Mouse (Mus musculus) stomach, postnatal 0 days (tissue): ENCODE measurements around the gene Phex.

Experiments
- CTCF ChIP-seq: IDR thresholded peaks from 2 replicates; pipeline ENCODE4 v1.5.1; 2016; ENCODE audit warnings: antibody characterized with exemption, low read depth, mild to moderate bottlenecking, moderate library complexity
- EP300 ChIP-seq: optimal IDR thresholded peaks from 2 replicates; pipeline ENCODE3; 2016; ENCODE audit warnings: antibody characterized with exemption

DNA sequence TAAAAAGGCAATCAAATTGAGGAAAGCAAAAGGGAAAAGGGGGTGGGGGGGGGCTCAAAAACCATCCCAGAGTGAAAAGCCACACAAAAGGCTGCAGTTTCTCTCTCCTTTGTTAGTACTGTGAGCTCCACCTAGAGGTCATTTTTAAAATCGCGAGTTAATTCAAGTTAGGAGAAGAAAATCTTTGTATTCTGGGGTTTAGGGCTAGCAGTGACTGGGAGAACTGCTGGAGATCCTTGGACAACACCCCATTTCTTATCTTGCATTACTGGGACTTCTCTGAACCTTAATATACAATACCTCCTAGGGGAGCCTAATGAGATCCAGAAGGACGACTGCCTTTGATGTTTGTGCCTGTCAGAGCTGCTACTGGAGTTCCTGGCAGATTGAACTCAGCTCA is 107.7 kb downstream of the Phex start:
- peak; percentile 69 for TF ChIP-seq CTCF
- TF ChIP-seq EP300, result no peak
